Mouse (Mus musculus) spleen, adult 12 weeks (tissue): ENCODE results near the gene Ank2.

ENCODE experiments used
- DNase-seq: peaks from one replicate; pipeline ENCODE4 v3.0.0; 2022; ENCODE audit warnings: low spot score

Gene Ank2

GRCm38 (mm10) chr3:127225799-127226730 lies 273.1 kb downstream of the Ank2 start:
- no peak for DNase-seq

GRCm38 (mm10) chr3:127225167-127225798 lies 273.9 kb downstream of the Ank2 start:
- no peak for DNase-seq

DNA sequence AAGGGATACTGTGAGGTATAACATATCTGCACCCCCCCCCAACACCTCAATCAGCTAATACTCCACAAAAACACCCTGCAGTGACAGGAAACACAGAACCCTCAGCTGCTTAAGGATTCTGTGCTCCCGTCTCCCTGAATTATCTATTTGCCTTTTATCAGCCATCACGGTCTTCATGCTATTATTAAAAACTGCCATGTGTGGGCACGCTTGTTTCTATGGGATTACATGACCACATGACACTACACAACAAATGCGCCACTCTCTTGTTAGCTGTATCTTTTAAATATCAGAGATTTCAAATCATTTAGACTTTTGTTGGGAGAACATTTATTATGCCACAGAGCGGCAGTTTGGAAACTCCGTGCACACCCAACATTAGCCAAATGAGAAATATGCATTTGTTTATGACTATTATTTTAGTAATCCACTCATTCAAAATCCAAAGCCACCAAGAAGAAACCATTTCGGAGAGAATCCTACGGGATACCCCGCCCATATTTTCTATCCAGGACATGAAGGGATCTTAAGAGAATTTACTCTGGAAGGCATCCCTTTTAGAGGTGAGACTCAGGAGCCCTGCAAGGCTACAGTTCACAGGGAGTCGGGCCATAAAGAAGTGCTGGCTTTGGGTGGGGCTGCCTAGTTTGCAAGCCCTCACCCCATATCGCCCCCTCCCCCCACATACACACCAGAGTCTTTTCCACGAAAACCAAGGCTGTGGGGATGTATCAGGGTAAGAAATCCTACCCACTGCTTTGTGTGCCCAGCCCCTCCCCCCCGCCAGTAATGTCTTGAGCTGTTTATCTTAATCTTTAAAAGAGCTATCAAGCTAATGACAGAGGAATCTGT lies 274.6 kb downstream of the Ank2 start:
- DNase-seq = no peak

- no peak for DNase-seq
Observed at GRCm38 (mm10) chr3:127222086-127222485, 277.1 kb downstream of the Ank2 start.

DNA sequence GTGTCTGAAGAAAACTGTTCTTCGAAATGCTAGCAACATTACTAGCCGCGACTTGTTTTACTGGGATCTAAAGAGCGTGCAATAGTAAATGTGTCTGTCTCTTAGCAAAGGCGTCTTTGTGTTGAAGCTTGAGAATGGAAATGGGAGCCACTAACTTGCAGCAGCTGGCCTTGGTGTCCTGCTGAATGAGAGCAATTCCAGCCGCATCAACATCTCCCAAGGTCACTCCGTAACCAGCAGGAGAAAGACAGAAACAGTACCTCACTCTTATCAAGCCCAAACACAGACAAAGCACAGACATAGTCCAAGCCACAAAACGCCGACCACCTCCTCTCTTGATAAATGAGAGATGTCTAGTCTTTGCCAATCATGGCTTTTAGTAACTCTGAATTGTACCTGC lies 278.3 kb downstream of the Ank2 start:
- DNase-seq = no peak

- DNase-seq = no peak
Observed at GRCm38 (mm10) chr3:127213534-127213933, 285.6 kb downstream of the Ank2 start.

DNA sequence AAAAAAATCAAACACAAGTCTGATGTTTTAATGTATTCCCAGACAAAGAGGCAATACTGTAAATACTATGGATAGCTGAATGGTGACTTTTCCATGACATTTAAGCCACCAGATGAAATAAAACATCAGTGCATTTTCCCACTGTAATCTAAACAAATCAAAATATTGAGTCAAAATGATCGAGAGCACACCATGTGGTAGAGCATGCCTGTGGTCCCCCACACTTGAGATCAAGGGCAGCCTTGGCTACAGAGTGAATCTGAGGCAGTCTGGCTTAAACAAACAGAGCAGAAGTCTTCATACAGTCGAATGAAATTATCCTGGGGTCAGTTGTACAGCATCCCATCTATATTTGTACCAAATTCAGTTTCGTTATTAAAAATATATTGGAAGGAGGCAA lies 288.0 kb downstream of the Ank2 start:
- no peak for DNase-seq

GRCm38 (mm10) chr3:127210552-127210951 lies 288.6 kb downstream of the Ank2 start:
- no peak for DNase-seq

GRCm38 (mm10) chr3:127208871-127209270 lies 290.3 kb downstream of the Ank2 start:
- DNase-seq = no peak

- DNase-seq = no peak
Observed at GRCm38 (mm10) chr3:127205883-127206434, 293.2 kb downstream of the Ank2 start.

GRCm38 (mm10) chr3:127202484-127203115 lies 296.6 kb downstream of the Ank2 start:
- no peak for DNase-seq

- no peak for DNase-seq
Observed at GRCm38 (mm10) chr3:127200789-127201188, 298.4 kb downstream of the Ank2 start.

GRCm38 (mm10) chr3:127199112-127199665 lies 300.0 kb downstream of the Ank2 start:
- no peak for DNase-seq

GRCm38 (mm10) chr3:127198656-127199055 lies 300.5 kb downstream of the Ank2 start:
- no peak for DNase-seq

DNA sequence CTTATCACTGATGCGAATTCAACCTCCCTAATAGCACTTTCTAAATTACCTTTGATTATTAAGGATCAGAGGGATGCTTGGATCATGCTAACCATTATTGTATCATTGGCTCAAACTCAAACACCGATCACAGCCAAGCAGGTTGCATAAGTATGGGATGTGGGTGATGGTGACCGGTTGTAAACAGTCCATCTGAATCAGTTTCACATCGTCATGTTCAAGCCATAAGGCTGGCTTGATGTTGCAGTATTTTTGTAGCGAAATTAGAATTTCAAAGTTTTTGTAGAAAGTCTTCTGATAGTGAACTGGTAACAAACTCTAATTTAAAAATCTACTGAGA lies 310.4 kb downstream of the Ank2 start:
- DNase-seq = no peak

GRCm38 (mm10) chr3:127188086-127188788 lies 310.9 kb downstream of the Ank2 start:
- DNase-seq = no peak

- no peak for DNase-seq
Observed at GRCm38 (mm10) chr3:127187081-127187480, 312.1 kb downstream of the Ank2 start.

GRCm38 (mm10) chr3:127186239-127186638 lies 312.9 kb downstream of the Ank2 start:
- no peak for DNase-seq

GRCm38 (mm10) chr3:127183998-127184753 lies 315.0 kb downstream of the Ank2 start:
- no peak for DNase-seq

GRCm38 (mm10) chr3:127172697-127173096 lies 326.5 kb downstream of the Ank2 start:
- DNase-seq = no peak
